Mouse (Mus musculus) heart, adult 18-20 months (tissue): Measurements from ENCODE around the gene Shisa3. TPM values are rescaled to one million over a fixed set of nuclear protein-coding genes. Genes with fewer than 3 reads are reported as not detected.

Experiments
- DNase-seq, 2 experiments: peaks; one replicate each; pipeline ENCODE4 v3.0.0; 2021 to 2022; ENCODE audit warnings: mixed read lengths in 1 of 2
- long read RNA-seq, 2 experiments: library from polyadenylated mRNA; stranded (forward); transcript quantifications; one replicate each; pipeline ENCODE4 v2.0.0; 2021
- total RNA-seq, 2 experiments: library from RNA; stranded (reverse); gene quantifications; 2 replicates each; pipeline ENCODE4 v1.2.3; 2021

Shisa3 gene
- 1 to 10 TPM; 1.3 to 1.5 TPM for total RNA-seq
- long read RNA-seq, experiment 1, partial matches to known transcripts, result 0 of 5 reads
- long read RNA-seq, experiment 1, other reads (novel, unspliced or antisense), result 3 of 5 reads
- long read RNA-seq, experiment 2, partial matches to known transcripts, result 1 of 6 reads
- long read RNA-seq, experiment 2, other reads (novel, unspliced or antisense), result 3 of 6 reads

DNA sequence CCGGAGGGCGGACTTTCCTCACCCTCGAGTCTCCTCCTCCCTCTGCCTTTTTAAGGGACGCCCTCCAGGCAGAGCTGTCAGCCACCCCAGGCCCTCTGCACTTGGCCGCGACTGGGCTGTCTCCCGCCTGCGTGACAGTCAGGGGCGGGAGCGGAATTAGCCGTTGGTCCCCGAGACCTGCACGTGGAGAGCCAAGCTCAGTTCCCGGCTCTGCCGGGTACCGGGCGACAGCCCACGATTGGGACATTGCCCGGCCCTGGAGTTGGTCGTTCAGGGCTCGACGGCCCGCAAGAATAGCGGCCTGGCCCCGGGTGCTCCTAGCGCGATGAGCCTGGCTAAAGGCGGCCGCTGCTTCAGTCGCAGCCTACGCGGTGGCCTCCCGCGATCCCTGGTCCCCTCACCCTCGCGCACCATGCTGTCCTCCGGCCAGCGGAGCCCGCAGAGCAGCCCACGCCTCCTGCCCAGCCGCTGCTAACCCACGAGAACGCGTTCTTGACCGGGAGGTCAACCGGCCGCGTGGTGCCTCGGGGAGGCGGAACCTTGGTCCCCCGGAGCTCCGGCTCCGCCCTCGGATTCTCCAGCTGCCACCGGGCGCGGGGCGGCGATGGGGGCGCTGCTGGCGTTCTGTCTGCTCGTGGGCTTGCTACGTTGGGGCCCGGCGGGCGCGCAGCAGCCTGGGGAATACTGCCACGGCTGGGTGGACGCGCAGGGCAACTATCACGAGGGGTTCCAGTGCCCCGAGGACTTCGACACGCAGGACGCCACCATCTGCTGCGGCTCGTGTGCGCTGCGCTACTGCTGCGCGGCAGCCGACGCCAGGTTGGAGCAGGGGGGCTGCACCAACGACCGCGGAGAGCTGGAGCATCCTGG is at the start of gene Shisa3:
TSS of gene Shisa3 (plus strand) at position 79 of the 870 bp plus-strand sequence.
- DNase-seq, result peak; percentile 39 to 53

DNA sequence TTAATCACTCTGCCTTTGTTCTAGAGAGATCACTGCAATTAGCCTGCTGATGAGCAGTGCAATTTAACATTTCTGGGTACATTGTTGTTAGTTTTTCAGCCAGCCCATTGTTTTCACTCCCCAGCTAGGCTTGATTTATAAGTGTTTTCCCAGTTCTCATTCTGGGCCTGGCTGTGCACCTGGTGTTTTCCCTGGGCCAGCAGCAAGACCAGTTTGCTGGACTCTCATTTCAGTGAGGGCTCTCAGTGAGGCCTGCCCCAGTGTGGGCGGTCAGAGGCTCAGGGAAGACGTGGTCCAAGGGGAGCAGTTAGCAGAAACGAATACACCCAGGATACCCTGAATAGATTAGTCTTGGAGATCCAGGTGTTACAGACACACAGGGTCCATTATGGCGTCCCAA is 49.0 kb upstream of the Shisa3 start:
- DNase-seq, result no peak

DNA sequence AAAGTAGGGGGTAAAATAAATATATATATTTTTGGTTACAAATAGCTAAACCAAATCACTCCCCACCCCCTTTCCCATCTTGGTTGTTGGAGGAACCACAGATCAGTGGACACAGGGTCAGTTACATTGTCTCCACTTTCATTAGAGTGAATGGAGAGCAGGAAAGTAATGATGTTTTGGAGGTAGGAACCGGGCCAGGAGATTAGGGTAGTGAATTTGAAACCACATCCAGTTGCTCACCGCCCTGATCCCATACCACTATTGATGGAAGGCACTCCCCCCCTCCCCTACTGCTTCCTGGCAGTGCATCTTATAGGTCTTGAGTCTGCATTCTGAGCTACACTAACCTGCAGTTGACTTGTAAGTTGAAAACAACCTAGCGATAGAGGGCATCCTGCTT is 48.6 kb upstream of the Shisa3 start:
- DNase-seq, result no peak

GRCm38 (mm10) chr5:67572552-67573155 is 35.0 kb upstream of the Shisa3 start:
- DNase-seq, result no peak

DNA sequence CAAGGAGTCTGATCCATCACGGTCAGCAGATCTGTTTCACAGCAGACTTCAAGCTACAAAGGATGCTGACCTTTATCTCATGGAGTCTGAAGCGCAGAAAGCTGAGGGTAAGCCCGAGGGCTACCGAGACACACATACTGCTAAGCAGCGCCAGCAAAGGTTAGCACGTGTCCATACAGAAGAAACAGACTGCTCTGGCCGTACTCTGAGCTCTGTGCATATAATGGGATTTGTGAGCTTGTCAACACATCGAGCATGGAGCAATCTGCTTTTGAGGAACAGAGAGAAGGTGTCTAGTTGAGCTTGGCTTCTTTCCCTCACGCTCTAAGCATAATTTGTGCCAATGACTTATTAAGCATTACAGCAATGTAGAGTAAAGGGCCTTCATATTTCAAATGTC is 33.6 kb upstream of the Shisa3 start:
- no peak for DNase-seq

DNA sequence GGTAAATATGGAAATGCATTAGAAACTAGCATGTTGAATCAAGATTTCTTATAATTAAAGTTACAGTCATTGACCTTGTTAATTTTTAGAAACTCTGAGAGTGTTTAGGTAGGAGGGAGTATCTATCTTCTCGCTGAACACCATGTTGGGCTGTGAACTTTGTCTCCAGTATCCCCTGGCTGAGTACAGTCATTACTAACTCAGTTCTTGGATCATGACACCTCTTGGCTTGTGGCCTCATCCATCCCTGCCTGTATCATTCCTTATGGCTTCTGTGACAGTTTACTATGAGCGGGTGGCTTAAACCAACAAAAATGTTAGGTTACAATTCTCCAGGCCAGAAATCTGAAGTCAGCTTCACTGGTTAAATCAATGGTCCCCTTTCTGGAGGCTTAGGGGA is 32.0 kb upstream of the Shisa3 start:
- no peak for DNase-seq

DNA sequence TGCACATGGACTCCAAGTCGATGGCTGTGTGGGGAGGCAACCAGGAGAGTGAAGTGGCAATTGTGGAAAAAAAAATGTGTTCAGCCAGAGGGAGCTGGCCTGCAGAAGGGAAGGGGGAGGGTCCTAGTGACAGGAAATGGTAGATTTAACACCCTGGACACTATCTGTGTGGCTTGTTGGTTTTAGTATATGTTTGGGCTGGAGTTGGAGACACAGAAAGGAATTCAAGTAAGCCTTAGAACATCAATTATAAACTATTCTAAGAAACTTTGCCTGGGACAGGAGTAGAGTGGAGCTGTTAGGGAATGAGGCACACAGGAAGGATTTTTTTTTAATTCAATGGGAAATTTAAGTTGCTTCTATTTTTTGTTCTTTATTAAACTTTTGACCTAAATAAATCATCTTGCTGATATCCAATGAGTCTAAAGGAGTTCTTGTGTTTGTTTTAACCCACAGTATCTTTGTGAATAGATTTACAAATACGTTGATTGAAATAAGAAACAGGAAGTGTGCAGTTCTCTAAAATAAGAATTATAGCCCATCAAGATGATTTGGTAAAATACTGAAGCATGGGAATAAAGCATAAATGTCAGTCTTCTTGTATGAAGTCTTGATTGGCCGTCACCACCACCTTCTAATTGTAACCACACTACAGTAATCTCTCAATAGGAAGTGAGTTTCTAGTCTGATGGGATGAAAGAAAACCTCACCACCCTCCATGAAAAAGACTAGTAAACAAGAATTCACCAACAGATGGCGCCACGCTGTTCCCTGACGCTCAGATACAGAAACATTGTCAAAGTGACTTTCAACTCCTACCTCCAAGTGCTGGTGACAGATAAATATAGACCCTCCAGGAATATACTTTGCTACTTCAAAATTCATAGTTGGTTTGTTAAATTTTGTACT is 27.7 kb upstream of the Shisa3 start:
- DNase-seq, result peak; percentile 4 to 19

- no peak for DNase-seq
Measured at GRCm38 (mm10) chr5:67595070-67595469, 12.6 kb upstream of the Shisa3 start.

GRCm38 (mm10) chr5:67595629-67596028 is 12.1 kb upstream of the Shisa3 start:
- no peak for DNase-seq

- no peak for DNase-seq
Measured at GRCm38 (mm10) chr5:67599935-67600334, 7.7 kb upstream of the Shisa3 start.

- no peak for DNase-seq
Measured at GRCm38 (mm10) chr5:67605951-67606350, 1.7 kb upstream of the Shisa3 start.

GRCm38 (mm10) chr5:67606916-67607803 is 522 bp upstream of the Shisa3 start:
- DNase-seq, result peak; percentile 6 to 62

DNA sequence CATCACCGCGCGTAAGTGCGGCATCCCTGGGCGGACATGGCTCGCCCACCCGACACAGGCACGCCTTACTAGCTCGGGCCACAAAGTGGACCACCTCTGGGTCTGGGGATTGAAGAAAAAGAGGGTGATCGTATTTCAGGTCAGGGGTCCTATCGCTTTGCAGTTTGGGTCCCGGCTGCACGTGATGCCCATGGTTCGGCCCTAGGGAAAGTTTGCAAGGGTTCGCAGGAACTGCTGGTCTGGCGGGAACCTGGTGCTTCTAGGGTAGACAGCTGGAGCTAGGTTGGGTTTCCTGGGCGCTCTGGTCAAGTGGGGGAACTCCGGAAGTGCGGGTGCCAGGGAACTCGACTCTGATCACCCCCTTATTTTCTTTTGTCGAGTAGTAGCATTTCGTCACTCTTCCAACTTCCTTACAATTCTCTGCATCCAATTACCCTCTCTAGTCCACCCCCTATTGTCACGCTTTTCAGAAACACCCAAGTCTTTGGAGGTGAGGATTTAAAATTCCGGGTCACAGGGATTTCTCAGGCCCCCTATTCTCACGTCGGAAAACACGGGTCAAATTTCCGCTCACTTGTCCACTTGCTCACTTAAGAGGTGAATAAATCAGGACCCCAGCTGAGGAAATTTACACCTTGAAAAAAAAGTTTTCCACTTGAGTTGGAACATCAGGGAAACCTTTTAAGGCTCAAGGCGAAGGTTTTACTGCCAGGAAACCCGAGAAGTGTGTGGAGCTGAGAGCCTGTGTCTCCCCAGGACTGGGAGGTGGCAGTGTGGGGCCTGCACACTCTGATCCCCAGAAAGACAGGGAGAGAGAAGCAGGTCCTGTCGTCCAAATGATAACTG is 1.2 kb downstream of the Shisa3 start:
- no peak for DNase-seq

DNA sequence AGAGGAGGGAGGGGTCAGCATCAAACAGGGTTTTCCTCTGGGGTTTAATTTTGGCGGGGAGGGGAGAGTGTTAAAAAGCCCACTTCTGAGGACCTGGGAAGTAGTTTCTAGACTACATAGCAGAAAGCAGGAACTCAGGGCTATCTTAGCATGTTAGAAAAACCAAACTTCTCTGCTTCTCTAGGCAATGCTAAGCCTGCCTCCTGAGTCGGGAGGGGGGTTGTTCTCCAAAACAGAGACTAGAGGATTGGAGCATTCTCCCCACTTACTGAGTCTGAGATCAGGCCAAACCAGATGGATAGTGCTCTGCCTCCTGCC is 1.8 kb downstream of the Shisa3 start:
- no peak for DNase-seq

GRCm38 (mm10) chr5:67621230-67621629 is 13.5 kb downstream of the Shisa3 start:
- DNase-seq, result no peak

DNA sequence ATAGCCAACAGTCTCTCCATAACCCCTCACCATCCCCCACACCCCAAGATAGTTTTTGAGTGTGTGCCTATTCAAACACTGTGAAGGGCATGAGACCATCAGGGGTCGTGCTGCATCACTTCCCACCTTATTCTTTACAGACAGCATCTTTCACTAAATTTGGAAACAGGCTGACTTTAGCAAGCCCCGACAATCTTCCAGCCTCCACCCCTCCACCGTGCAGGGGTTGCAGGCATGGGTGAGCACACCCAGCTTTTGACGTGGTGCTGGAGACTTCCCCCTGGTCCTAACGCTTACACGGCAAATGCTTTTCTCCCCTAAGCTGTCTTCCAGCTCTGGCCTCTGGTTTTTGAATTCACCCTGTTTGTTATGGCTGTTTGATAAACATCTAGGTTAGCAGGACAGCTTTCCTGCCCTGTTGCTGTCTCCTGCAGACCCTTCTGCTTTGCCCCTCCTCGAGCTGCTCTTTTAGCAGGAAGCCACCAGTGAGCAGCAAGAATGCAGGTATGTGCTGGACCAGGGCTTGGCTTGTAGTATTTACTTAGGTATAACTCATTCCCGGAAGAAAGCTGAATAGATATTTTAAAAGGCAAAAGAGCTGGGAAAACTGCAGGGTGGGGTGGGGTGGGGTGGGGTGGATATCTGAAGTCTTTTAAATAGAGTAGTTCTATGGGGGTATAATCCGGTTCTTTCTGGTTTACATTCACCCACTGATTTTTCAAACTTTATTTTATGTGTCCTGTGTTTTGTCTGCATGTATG is 20.7 kb downstream of the Shisa3 start:
- no peak for DNase-seq

DNA sequence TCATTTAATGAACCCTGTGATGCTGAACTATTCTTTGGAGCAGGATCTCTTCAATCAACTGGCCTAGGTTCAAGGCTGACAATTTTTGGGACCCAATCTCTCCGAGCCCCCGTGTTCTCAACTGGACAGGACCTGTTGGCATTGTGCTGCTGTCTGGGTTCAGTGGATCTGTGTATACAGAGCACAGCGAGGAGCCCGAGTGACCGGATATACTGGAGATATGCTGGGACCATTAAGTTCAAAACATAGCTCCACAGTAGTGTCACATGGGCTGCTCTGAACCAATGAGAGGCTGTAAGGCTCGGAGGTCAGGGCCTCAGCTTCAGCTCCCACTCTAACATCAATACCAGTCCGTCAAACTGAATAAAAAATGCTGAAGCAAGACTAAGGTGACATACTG is 21.8 kb downstream of the Shisa3 start:
- no peak for DNase-seq

DNA sequence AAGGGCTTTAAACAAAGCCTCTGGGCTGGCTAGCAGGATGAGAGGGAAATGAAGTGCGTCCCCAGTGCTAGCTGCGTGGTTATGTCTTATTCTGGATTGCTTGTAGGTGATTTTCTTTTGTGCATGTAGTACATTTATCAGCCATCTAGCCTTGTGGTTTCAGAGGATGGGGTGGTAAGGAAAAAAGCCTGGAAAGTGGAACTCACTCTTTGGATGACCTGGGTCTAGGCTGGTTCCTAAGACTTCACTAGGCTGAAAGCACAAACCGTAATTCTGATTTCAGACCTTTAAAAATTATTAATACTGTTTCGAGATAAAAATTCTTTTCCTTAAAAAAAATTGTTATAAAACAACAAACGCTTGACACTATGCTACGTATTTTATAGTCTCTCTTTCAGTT is 22.2 kb downstream of the Shisa3 start:
- no peak for DNase-seq

GRCm38 (mm10) chr5:67631261-67631660 is 23.6 kb downstream of the Shisa3 start:
- DNase-seq, result no peak
